In the genomic region with DNA sequence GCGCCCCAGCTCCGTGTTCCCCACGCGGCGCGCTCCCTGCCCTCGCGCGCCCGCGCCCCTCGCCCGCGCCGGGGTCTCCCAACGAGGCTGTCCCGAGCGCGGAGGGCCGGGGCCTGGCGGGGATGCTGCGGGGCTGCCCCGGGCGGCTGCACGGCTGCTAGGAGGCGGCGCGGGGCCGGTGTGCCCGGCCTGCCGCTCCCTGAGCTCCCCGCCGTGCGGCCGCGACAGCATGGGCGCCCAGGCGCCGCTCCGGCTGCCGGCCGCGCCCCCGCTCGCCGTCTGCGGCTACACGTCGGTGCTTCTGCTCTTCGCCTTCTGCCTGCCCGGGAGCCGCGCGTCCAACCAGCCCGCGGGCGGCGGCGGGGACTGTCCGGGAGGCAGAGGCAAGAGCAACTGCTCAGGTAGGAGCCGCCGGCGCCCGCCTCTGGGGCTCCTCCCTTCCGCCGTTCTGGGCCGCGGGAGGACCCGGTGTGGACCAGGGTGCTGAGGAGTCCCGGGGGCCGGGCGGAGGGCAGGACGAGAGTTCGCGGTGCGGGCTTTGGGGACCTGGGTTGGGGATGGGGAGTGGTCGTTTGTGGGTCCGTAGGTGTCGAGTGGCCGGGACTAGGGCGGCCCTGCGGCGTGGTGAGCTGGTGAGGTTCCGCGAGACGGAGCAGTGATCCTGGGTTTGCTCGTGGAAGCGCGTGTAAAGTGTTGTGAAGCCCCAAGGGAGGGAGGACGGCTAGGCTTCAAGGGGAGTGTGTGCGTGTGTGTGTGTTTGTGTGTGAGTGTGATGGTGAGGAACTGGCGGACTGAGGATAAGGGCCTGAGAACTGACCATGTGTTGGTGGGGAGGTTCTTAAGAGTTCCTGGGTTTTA, we compare ENCODE assay signal across 8 mouse cellular contexts. TPM values are rescaled to one million over a fixed set of nuclear protein-coding genes. Genes with fewer than 3 reads are reported as not detected.
DNase-seq lines count a peak whose midpoint lies in the region; ATAC-seq and TF ChIP-seq lines count a peak whose summit lies in the region.

No protein-coding gene starts in this region.

- no peaks in the 10 kb centered on the region for H3K9me3 ChIP-seq in forebrain, postnatal 0 days (ENCODE audit: low read length)
- H3K9me3 ChIP-seq in intestine, postnatal 0 days (ENCODE audit: control insufficient read depth): no peaks in the 10 kb centered on the region
- H3K9me3 ChIP-seq in liver, embryonic 12.5 days (replicated peaks): no peaks in the 10 kb centered on the region

- no peak for TF ChIP-seq CTCF in forebrain, postnatal 0 days (IDR thresholded peaks at IDR 0.05; ENCODE audit: low read depth)
- no peak for TF ChIP-seq CTCF in intestine, postnatal 0 days (IDR thresholded peaks at IDR 0.05; ENCODE audit: low read depth)

- H3ac ChIP-seq in myocyte (ENCODE audit: control insufficient read depth, insufficient read length): peak overlapping the region; percentile 29

- H3K9ac ChIP-seq in forebrain, postnatal 0 days: peak overlapping the region; percentile 92
- peak overlapping the region; percentile 74 for H3K9ac ChIP-seq in intestine, postnatal 0 days (ENCODE audit: low read depth, low read length)
- peak overlapping the region; percentile 72 for H3K9ac ChIP-seq in liver, embryonic 12.5 days

- H3K27me3 ChIP-seq in forebrain, postnatal 0 days (ENCODE audit: insufficient read depth, low read length): no peaks in the 10 kb centered on the region
- H3K27me3 ChIP-seq in intestine, postnatal 0 days (replicated peaks; ENCODE audit: control insufficient read depth, insufficient read depth, low read length): no peaks in the 10 kb centered on the region
- H3K27me3 ChIP-seq in liver, embryonic 12.5 days (replicated peaks): peaks cover 29% of the 10 kb centered on the region
- no peaks in the 10 kb centered on the region for H3K27me3 ChIP-seq in myocyte (ENCODE audit: control insufficient read depth, insufficient read depth, insufficient read length)

- H3K4me2 ChIP-seq in forebrain, postnatal 0 days (ENCODE audit: low read depth): peak overlapping the region; percentile 89
- peak overlapping the region; percentile 96 for H3K4me2 ChIP-seq in intestine, postnatal 0 days (replicated peaks; ENCODE audit: low read depth)
- H3K4me2 ChIP-seq in liver, embryonic 12.5 days: peak overlapping the region; percentile 84
- peak overlapping the region; percentile 70 for H3K4me2 ChIP-seq in myocyte (ENCODE audit: low read depth)

- no peak for DNase-seq in frontal cortex, postnatal 25 days (ENCODE audit: low spot score in 2 of 2)
- DNase-seq in adrenal gland, postnatal 36 days: peak; percentile 60 to 68
- peak; percentile 66 for DNase-seq in forebrain, postnatal 0 days
- DNase-seq in testis, postnatal 10 days (ENCODE audit: low spot score): peak; percentile 75

- under 1% methylated on average over 66 of the region's 92 CpGs for WGBS in forebrain, postnatal 0 days
- WGBS in intestine, postnatal 0 days: under 1% methylated on average over 80 of the region's 92 CpGs
- under 1% methylated on average over 72 of the region's 92 CpGs for WGBS in liver, embryonic 12.5 days (ENCODE audit: insufficient replicate concordance)

- H3K27ac ChIP-seq in forebrain, postnatal 0 days (ENCODE audit: low read depth, low read length): peak overlapping the region; percentile 95
- peak overlapping the region; percentile 54 for H3K27ac ChIP-seq in intestine, postnatal 0 days (ENCODE audit: low read depth, low read length)
- peak overlapping the region; percentile 54 for H3K27ac ChIP-seq in liver, embryonic 12.5 days

- no peaks in the 10 kb centered on the region for H3K36me3 ChIP-seq in forebrain, postnatal 0 days (ENCODE audit: insufficient read depth)
- H3K36me3 ChIP-seq in intestine, postnatal 0 days (ENCODE audit: control insufficient read depth, insufficient read depth): no peaks in the 10 kb centered on the region
- no peaks in the 10 kb centered on the region for H3K36me3 ChIP-seq in liver, embryonic 12.5 days
- H3K36me3 ChIP-seq in myocyte (ENCODE audit: control insufficient read depth, insufficient read depth): no peaks in the 10 kb centered on the region

- peak; percentile 62 for ATAC-seq in frontal cortex, adult (ENCODE audit: low TSS enrichment)
- peak; percentile 68 for ATAC-seq in forebrain, postnatal 0 days
- ATAC-seq in intestine, postnatal 0 days: peak; percentile 81
- peak; percentile 64 for ATAC-seq in liver, embryonic 12.5 days

- H3K4me3 ChIP-seq in forebrain, postnatal 0 days (ENCODE audit: low read depth, low read length): peak overlapping the region; percentile 95
- H3K4me3 ChIP-seq in intestine, postnatal 0 days (ENCODE audit: low read depth, low read length): peak overlapping the region; percentile 79
- H3K4me3 ChIP-seq in liver, embryonic 12.5 days: peak overlapping the region; percentile 69
- peak overlapping the region; percentile 62 for H3K4me3 ChIP-seq in myocyte

- peak; percentile 30 for TF ChIP-seq POLR2A in myocyte (IDR thresholded peaks at IDR 0.05; ENCODE audit: insufficient read length, low read depth)

- H3K79me2 ChIP-seq in myocyte (ENCODE audit: control insufficient read depth, insufficient read depth): peaks cover 32% of the 10 kb centered on the region

- peaks cover 3% of the 10 kb centered on the region; the same call in 1 of the 2 replicates for H3K4me1 ChIP-seq in forebrain, postnatal 0 days (ENCODE audit: insufficient read depth)
- H3K4me1 ChIP-seq in intestine, postnatal 0 days (replicated peaks; ENCODE audit: control insufficient read depth, insufficient read depth, low read length): no peaks in the 10 kb centered on the region
- H3K4me1 ChIP-seq in liver, embryonic 12.5 days: peaks cover 16% of the 10 kb centered on the region; the same call in 1 of the 2 replicates

TF ChIP-seq in myocyte, 11 proteins besides CTCF, POLR2A, EP300 and RAD21:
- TF ChIP-seq POLR2AphosphoS2 (IDR thresholded peaks at IDR 0.05; ENCODE audit: insufficient read length, low read depth) (peak; percentile 24), SRF (IDR thresholded peaks at IDR 0.05; ENCODE audit: control insufficient read depth, insufficient read length, low read depth) (no peak), REST (IDR thresholded peaks at IDR 0.05; ENCODE audit: insufficient read depth, insufficient read length) (no peak), MYOD1 (IDR thresholded peaks at IDR 0.05; ENCODE audit: control insufficient read depth in 1 of 3, insufficient read length in 2 of 3, low read depth in 2 of 3) (no peak), E2F4 (IDR thresholded peaks at IDR 0.05; ENCODE audit: insufficient read depth) (no peak), TCF12 (IDR thresholded peaks at IDR 0.05; ENCODE audit: insufficient read depth, poor library complexity, severe bottlenecking) (no peak), MYOG (IDR thresholded peaks at IDR 0.05; ENCODE audit: control insufficient read depth in 1 of 3, insufficient read depth in 1 of 3, insufficient read length in 2 of 3, low read depth in 2 of 3) (peak in 1 of 3 experiments; percentile 32)

RNA-seq across cellular contexts. Expression of a gene that starts 0.5 kb away (rescaled TPM):
- 10 to 100 TPM in 1 of 2 experiments, 1 to 10 TPM in 1; 9.3 to 14.4 TPM for total RNA-seq in adrenal gland, postnatal 36 days (2021)
- 331 and 345 TPM in 2 replicates for total RNA-seq in forebrain, postnatal 0 days (2014; rRNA removed)
- polyA plus RNA-seq in forebrain, postnatal 0 days (2015; fragmentation: Nextera tagmentation; extraction: Ambion mirVana): 189 and 202 TPM in 2 replicates
- polyA plus RNA-seq in intestine, postnatal 0 days (2015; fragmentation: Nextera tagmentation; extraction: Ambion mirVana): 7.8 and 10.2 TPM in 2 replicates
- polyA plus RNA-seq in liver, embryonic 12.5 days (2016; fragmentation: Nextera tagmentation; extraction: Ambion mirVana): 10.5 and 10.9 TPM in 2 replicates
- polyA plus RNA-seq in myocyte (2012; fragmentation: generic; extraction: Trizol): 19.6 TPM

RNA-seq across cellular contexts. Expression of a gene that starts 45.7 kb away (rescaled TPM):
- 10 to 100 TPM; 16.7 to 17.0 TPM for total RNA-seq in adrenal gland, postnatal 36 days (2021)
- 51.1 and 52.9 TPM in 2 replicates for total RNA-seq in forebrain, postnatal 0 days (2014; rRNA removed)
- polyA plus RNA-seq in forebrain, postnatal 0 days (2015; fragmentation: Nextera tagmentation; extraction: Ambion mirVana): 36.3 and 43.8 TPM in 2 replicates
- polyA plus RNA-seq in intestine, postnatal 0 days (2015; fragmentation: Nextera tagmentation; extraction: Ambion mirVana): 6.8 and 7.0 TPM in 2 replicates
- polyA plus RNA-seq in liver, embryonic 12.5 days (2016; fragmentation: Nextera tagmentation; extraction: Ambion mirVana): 4.7 and 5.9 TPM in 2 replicates
- 24.5 TPM for polyA plus RNA-seq in myocyte (2012; fragmentation: generic; extraction: Trizol)

Comparison
In these comparisons a context has a peak if more than half of its experiments do, and no peak if none do; other contexts are left out.
1. DNase-seq: peak in adrenal gland, postnatal 36 days (2 of 2), forebrain, postnatal 0 days (single experiment) and testis, postnatal 10 days (single experiment); none in frontal cortex, postnatal 25 days (0 of 2).
2. Peak in every context shown above with its lines, with median percentiles within 50 percentile points of each other: ATAC-seq, H3K27ac ChIP-seq, H3K4me2 ChIP-seq, H3K4me3 ChIP-seq and H3K9ac ChIP-seq.